Mouse (Mus musculus) kidney, embryonic 15.5 days (tissue): Measurements from ENCODE around the gene Asgr2. TPM values are rescaled to one million over a fixed set of nuclear protein-coding genes. Genes with fewer than 3 reads are reported as not detected.
"Not testable (repeated sequence)": the region's sequence is repeated elsewhere in the genome, so short reads cannot be mapped to it uniquely, and the experiment has no call there.

Source experiments
- ATAC-seq: fragments of 200-750 bp; cut with Nextera tagmentation; replicated peaks from 2 replicates; pipeline ENCODE4 v1.8.0; 2017; ENCODE audit warnings: moderate TSS enrichment; ENCODE audit not compliant: low FRiP score
- H3K27ac ChIP-seq: fragments of 300-500 bp; sonication (generic); 2 replicates; pipeline ENCODE4 v1.5.1; 2015; ENCODE audit warnings: mild to moderate bottlenecking, inconsistent platforms
- H3K27me3 ChIP-seq: fragments of 300-500 bp; sonication (generic); 2 replicates; pipeline ENCODE4 v1.6.1; 2015; ENCODE audit warnings: inconsistent platforms
- H3K36me3 ChIP-seq: fragments of 300-500 bp; sonication (generic); 2 replicates; pipeline ENCODE4 v1.6.1; 2015; ENCODE audit warnings: inconsistent platforms
- H3K4me1 ChIP-seq: fragments of 300-500 bp; sonication (generic); 2 replicates; pipeline ENCODE4 v1.6.1; 2015; ENCODE audit warnings: inconsistent platforms
- H3K4me2 ChIP-seq: fragments of 300-500 bp; sonication (generic); 2 replicates; pipeline ENCODE4 v1.6.1; 2015; ENCODE audit warnings: moderate library complexity, mild to moderate bottlenecking, inconsistent platforms
- H3K4me3 ChIP-seq: fragments of 300-500 bp; sonication (generic); replicated peaks from 2 replicates; pipeline ENCODE4 v1.5.1; 2015; ENCODE audit warnings: mild to moderate bottlenecking, inconsistent platforms
- H3K9ac ChIP-seq: fragments of 300-500 bp; sonication (generic); 2 replicates; pipeline ENCODE4 v1.6.1; 2015; ENCODE audit warnings: mild to moderate bottlenecking, inconsistent platforms
- H3K9me3 ChIP-seq: fragments of 300-500 bp; sonication (generic); replicated peaks from 2 replicates; pipeline ENCODE4 v1.6.1; 2016; ENCODE audit warnings: inconsistent platforms
- WGBS: fragments of 180-500 bp; shearing (Covaris S2); methylation state at CpG from one replicate; pipeline ENCODE4 v1.1.7; 2015; ENCODE audit warnings: mixed read lengths; 5-methylcytosine and 5-hydroxymethylcytosine counted together
- polyA plus RNA-seq: library from polyadenylated mRNA; unstranded; fragments of >200 nt; fragmentation: Nextera tagmentation; extraction: Ambion mirVana; gene quantifications from 2 replicates; pipeline ENCODE4 v1.2.1, GENCODE M21; 2015

Gene Asgr2
- polyA plus RNA-seq, 1 experiment from 2014 or later: 0.18 TPM

DNA sequence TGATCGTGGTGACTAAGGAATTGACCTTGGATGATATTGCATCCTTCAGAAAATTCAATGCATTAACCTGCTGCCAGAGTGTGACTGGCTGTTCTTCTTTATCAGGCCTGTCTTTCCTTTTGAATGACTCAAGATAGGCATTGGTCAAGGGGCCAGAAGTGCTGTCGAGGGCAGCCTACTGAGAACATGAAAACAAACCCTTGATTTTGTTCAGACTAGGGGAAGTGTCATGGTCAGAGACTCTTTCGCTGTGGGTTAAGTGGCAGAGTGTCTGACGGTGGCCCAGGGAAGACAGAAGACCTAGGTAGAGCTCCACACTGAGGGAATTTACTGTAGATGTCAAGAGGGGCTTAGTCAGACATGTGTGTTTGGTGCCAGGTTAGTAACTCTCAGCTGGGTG lies 25.7 kb upstream of the Asgr2 start:
- Histone ChIP-seq H3K4me3 (no peak overlapping the region), H3K4me1 (peaks cover 33% of the 10 kb centered on the region), H3K9ac (no peak overlapping the region), H3K36me3 (no peaks in the 10 kb centered on the region), H3K27ac (no peak overlapping the region), H3K27me3 (peaks cover 15% of the 10 kb centered on the region; the same call in 1 of the 2 replicates), H3K4me2 (no peak overlapping the region), H3K9me3 (0 out of 2 replicates have a peak, but pooled peaks cover 2% of the 10 kb centered on the region)
- 59% methylated on average over 4 of the region's 4 CpGs for WGBS
- ATAC-seq: no peak

DNA sequence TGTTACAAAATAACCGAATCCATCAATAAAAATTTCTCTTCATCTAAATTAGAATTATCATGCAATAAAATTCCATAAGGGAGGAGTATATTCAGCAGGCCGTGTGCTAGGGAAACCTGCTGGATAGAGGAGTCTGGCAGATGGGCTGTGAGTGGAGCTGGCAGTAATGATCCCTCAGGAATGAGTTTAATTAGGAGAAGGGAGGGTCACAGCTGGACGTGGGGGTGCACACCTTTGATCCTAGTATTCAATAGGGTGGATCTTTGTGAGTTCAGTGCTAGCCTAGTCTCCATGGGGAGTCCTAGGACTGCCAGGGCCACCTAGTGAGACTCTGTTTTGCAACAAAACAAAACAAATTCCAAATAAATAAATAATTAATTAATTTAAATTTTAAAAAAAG lies 24.2 kb upstream of the Asgr2 start:
- Histone ChIP-seq H3K9me3 (no peaks in the 10 kb centered on the region), H3K4me1 (peaks cover 33% of the 10 kb centered on the region), H3K4me3 (no peak overlapping the region), H3K36me3 (no peaks in the 10 kb centered on the region), H3K4me2 (no peak overlapping the region), H3K27me3 (peaks cover 27% of the 10 kb centered on the region), H3K9ac (no peak overlapping the region), H3K27ac (no peak overlapping the region)
- ATAC-seq: no peak
- WGBS: 37% methylated on average over 3 of the region's 3 CpGs

DNA sequence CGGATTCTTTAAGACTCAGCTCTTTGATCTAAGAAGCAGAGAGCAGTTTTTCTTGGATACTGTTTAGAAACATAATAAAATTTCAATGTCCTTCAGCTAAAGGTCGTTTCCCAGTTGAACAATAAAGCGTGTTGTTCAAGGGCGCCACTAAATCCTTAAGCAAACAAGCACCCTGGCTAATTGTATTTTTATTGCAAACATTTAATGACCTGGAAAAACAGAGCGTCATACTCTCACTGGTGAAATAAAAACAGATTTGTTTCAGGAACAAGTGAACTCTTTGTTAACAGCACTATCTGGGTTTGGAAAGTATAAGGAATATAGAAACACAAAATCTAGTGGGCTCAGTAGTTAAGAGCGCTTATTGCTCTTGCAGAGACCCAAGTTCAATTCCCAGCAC lies 22.4 kb upstream of the Asgr2 start:
- Histone ChIP-seq H3K27ac (peak overlapping the region; percentile 80), H3K27me3 (peaks cover 39% of the 10 kb centered on the region), H3K4me1 (peaks cover 40% of the 10 kb centered on the region), H3K36me3 (no peaks in the 10 kb centered on the region), H3K4me2 (no peak overlapping the region), H3K4me3 (no peak overlapping the region), H3K9ac (no peak overlapping the region), H3K9me3 (no peaks in the 10 kb centered on the region)
- ATAC-seq: peak; percentile 44; the same call in 1 of the 2 replicates
- 15% methylated on average over 6 of the region's 6 CpGs for WGBS

DNA sequence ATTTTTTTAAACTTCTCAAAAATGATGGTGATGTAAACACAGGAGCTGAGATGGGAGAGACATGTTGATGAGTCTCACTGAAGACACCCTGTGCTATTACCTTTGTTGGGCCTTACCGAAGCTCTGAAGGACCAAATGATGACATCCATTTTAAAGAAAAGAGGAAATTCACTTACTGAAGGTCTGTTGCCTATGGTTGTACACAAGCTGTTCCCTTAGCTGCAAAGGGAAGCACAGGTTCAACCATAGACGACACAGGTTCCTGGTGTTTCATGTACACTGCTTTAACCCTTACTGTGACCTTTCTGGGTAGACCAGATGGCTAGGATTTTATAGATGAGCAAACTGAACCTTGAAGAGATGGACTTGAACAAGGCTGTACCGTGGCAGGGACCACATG lies 21.8 kb upstream of the Asgr2 start:
- peaks cover 40% of the 10 kb centered on the region for H3K4me1 ChIP-seq
- H3K27me3 ChIP-seq: peaks cover 39% of the 10 kb centered on the region
- not testable (repeated sequence) for H3K36me3 ChIP-seq, H3K4me3 ChIP-seq, ATAC-seq, H3K4me2 ChIP-seq, H3K9ac ChIP-seq, H3K9me3 ChIP-seq
- 0 out of 2 replicates have a peak overlapping the region, but pooled peaks have one; percentile 39 for H3K27ac ChIP-seq
- 49% methylated on average over 3 of the region's 3 CpGs for WGBS

DNA sequence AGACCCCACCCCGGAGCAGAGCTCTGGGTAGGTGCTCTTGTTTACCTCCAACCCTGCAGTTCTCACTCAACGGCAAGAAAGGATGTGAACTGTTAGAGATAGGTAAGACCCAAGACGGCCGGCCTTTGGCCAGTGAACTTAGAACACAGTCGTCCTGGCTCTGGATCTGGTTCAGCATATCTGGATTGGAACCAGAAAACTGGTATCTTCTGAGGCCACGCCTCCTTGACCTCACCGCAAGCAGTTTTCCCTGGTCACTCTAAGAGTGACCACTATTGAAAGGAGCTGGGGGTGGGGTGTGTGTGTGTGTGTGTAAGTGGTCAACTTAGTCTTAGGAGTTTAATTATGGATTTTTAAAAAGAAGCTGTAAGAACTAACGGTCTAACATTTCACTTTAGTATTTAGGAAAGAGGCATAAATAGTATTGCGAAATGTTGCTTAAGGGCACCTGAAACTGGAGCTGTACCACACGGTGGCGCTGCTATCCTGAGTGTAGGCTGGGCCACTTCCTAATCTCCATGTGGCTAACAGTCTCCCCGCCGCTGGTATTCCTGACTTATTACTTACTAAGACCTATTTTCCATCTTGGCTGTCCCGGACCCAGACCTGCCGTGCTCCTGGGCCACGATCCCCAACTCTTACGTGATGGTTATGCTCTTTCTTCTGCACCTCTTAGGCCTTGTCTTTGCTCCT lies 17.9 kb upstream of the Asgr2 start:
- ATAC-seq: peak; percentile 52; the same call in 1 of the 2 replicates
- Histone ChIP-seq H3K36me3 (no peaks in the 10 kb centered on the region), H3K9me3 (no peaks in the 10 kb centered on the region), H3K4me2 (peak overlapping the region; percentile 31; the same call in 1 of the 2 replicates), H3K27me3 (peaks cover 33% of the 10 kb centered on the region), H3K27ac (no peak overlapping the region), H3K4me3 (no peak overlapping the region), H3K4me1 (peaks cover 20% of the 10 kb centered on the region), H3K9ac (no peak overlapping the region)
- 38% methylated on average over 17 of the region's 17 CpGs for WGBS

DNA sequence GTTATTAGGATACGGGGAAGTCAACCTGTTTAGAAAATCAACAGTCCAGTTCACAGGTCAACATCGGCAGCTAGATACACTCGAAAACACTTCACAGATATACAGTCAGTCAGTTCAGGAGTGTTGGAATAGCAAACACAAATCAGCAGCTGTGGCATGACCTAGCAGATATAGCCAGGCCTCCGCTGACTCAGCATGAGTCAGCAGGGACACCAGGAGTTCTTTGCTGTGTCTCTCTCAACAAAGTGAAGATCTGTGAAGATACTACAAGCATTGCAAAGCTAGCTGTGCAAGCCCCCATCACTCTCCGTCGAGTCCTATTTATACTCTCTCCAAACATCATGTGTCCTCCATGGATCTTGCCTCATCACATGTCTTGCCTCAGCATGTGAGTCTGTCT lies 16.9 kb upstream of the Asgr2 start:
- WGBS: 67% methylated on average over 6 of the region's 6 CpGs
- no peaks in the 10 kb centered on the region for H3K9me3 ChIP-seq
- no peak overlapping the region for H3K4me2 ChIP-seq
- no peaks in the 10 kb centered on the region for H3K36me3 ChIP-seq
- H3K27me3 ChIP-seq: peaks cover 35% of the 10 kb centered on the region
- H3K9ac ChIP-seq: no peak overlapping the region
- no peak for ATAC-seq
- no peak overlapping the region for H3K4me3 ChIP-seq
- H3K27ac ChIP-seq: no peak overlapping the region
- H3K4me1 ChIP-seq: peaks cover 13% of the 10 kb centered on the region; the same call in 1 of the 2 replicates

DNA sequence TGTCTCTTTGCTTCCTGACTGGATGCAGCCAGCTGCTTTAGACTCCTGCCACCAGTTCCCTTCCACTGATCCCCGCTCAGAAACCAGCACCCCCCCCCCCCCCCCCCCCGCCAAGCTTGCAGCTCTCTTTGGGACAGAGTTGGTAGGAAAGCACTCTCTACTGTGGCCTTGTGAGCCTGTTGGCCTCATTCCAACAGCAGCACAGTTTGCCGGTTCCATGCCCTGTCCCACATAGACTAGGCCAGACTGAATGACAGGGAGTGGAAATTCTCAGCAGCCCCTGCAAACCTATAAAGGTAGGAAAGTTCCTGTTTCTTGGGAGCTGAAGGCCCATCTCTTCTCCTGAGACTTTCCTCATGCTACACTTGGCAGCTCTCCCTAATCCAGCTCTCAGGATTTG lies 15.0 kb upstream of the Asgr2 start:
- peaks cover 30% of the 10 kb centered on the region for H3K27me3 ChIP-seq
- no peak overlapping the region for H3K9ac ChIP-seq
- H3K27ac ChIP-seq: no peak overlapping the region
- H3K9me3 ChIP-seq: no peaks in the 10 kb centered on the region
- H3K4me3 ChIP-seq: no peak overlapping the region
- no peaks in the 10 kb centered on the region for H3K36me3 ChIP-seq
- ATAC-seq: no peak
- H3K4me2 ChIP-seq: no peak overlapping the region
- 0 out of 2 replicates have a peak, but pooled peaks cover 7% of the 10 kb centered on the region for H3K4me1 ChIP-seq
- WGBS: 67% methylated on average over 3 of the region's 3 CpGs

DNA sequence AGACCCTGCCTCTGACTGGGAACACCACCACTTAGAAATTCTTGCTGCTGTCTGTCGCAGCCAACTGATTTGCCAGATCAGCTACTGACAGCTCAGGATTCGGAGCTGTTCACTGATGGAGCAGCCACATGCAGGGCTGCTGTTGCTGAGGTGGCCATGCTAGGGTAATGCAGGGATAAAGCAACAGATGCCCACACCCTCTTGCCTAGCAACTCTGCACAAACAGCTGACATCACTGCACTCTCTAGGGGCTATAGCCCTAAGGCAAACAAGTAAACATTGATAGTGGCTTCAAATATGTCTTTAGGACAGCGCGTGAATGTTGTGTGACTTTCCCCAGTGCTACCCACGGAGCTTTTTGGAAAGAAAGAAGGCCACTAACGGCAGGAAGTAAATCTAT lies 13.3 kb upstream of the Asgr2 start:
- Histone ChIP-seq H3K27ac (no peak overlapping the region), H3K4me2 (no peak overlapping the region), H3K4me1 (0 out of 2 replicates have a peak, but pooled peaks cover 3% of the 10 kb centered on the region), H3K27me3 (peaks cover 14% of the 10 kb centered on the region), H3K9ac (no peak overlapping the region), H3K36me3 (no peaks in the 10 kb centered on the region), H3K4me3 (no peak overlapping the region), H3K9me3 (no peaks in the 10 kb centered on the region)
- 71% methylated on average over 6 of the region's 6 CpGs for WGBS
- ATAC-seq: no peak

DNA sequence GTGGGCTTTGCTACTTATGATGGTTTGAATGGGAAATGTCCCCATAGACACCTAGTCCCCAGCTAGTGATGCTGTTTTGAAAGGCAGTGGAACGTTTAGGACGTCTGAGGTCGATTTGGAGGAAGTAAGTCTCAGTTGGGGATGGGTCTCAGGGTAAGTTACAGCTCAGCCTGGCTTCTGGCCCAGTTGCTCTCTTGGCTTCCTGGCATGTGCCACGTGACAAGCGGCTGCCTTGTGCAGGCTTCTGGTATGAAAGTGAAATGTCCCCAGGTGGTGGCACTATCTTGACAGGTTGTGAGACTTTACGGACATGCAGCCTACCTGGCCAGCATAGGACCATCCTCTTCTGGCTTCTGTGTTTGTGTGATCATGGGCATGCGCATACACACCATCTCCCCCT lies 12.5 kb upstream of the Asgr2 start:
- no peaks in the 10 kb centered on the region for H3K9me3 ChIP-seq
- H3K9ac ChIP-seq: no peak overlapping the region
- no peaks in the 10 kb centered on the region for H3K36me3 ChIP-seq
- H3K4me2 ChIP-seq: no peak overlapping the region
- no peak overlapping the region for H3K4me3 ChIP-seq
- WGBS: 77% methylated on average over 7 of the region's 7 CpGs
- H3K4me1 ChIP-seq: 0 out of 2 replicates have a peak, but pooled peaks cover 1% of the 10 kb centered on the region
- peaks cover 10% of the 10 kb centered on the region for H3K27me3 ChIP-seq
- no peak overlapping the region for H3K27ac ChIP-seq
- ATAC-seq: no peak

DNA sequence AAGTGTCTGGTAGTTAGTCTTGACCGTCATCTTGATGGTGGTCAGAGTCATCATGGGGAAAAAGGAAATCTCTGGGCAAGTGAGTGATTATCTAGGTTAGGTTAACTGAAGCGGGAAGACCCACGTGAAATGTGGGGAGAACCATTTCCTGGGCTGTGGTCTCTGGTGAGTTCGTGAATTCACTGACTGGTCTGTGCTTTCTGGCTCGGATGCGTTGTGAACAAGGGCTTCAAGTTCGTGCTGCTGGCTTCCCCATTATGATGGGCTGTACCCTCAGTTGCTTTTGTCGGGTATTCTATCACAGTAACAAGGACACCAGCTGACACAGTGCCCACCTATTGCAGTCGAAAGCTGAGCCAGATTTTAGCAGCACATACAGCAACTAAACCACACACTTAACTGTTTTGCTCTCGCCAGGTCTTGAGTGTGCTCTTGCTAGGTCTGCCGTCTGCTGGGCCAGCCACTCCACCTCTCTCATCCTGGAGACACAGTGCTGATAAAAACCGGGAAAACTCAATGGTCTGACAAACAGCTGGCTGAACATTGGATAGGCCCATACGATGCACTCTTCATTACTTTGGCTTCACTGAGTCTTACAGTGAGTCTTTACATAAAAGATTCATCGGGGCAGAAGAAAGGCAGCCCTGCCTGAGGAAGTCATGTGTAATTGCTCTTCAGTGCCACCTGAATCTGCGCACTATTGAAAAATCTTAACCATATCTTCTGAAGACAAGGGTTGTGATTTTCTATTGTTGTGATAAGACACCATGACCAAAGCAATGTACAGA lies 11.4 kb upstream of the Asgr2 start:
- H3K36me3 ChIP-seq: no peaks in the 10 kb centered on the region
- H3K9ac ChIP-seq: no peak overlapping the region
- no peaks in the 10 kb centered on the region for H3K9me3 ChIP-seq
- H3K27ac ChIP-seq: no peak overlapping the region
- peaks cover 8% of the 10 kb centered on the region for H3K27me3 ChIP-seq
- no peak for ATAC-seq
- no peak overlapping the region for H3K4me3 ChIP-seq
- 82% methylated on average over 15 of the region's 15 CpGs for WGBS
- H3K4me1 ChIP-seq: no peaks in the 10 kb centered on the region
- no peak overlapping the region for H3K4me2 ChIP-seq

DNA sequence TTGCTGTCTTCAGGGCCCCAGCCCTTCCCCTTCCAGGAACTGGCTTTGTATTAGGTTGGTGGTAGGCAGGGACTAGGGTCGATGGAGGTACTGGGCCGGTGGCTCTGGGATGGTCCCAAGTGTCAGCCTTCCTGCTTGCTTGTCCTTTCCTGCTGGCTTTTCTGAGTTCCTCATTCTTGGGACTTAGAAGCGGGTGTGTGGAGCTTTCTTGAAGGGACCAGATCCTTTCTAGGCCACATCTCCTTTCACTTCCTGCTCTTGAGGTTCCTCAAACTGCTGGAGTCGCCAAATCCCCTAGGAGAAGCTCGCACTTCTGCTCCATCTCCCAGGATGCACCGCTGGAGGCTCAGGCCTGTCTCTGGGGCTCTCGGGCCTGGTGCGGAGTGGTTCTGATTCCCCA lies 7.9 kb upstream of the Asgr2 start:
- H3K36me3 ChIP-seq: no peaks in the 10 kb centered on the region
- 0 out of 2 replicates have a peak, but pooled peaks cover 3% of the 10 kb centered on the region for H3K27me3 ChIP-seq
- no peak overlapping the region for H3K27ac ChIP-seq
- no peak overlapping the region for H3K9ac ChIP-seq
- H3K4me3 ChIP-seq: no peak overlapping the region
- H3K4me2 ChIP-seq: no peak overlapping the region
- H3K4me1 ChIP-seq: no peaks in the 10 kb centered on the region
- no peaks in the 10 kb centered on the region for H3K9me3 ChIP-seq
- no peak for ATAC-seq
- 89% methylated on average over 8 of the region's 8 CpGs for WGBS

DNA sequence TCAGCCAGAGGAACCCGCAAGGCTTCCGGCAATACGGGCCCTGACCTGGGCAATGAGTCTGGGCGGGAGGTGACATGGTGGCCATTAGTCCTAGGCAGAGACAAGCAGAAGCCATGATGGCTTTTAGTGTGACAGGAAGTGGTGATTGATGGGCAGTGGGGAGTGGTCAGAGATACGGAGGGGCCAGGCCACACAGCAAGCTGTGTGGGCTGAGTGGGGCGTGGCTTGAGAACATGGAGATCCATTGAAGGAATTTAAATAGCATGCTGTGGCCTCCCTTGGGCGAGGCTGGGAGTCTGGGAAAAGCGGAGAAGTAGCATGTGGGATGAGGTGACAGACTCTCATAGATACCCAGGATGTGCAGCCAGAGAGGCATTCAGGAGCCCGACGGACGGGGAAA lies 5.0 kb downstream of the Asgr2 start:
- Histone ChIP-seq H3K9me3 (no peaks in the 10 kb centered on the region), H3K4me2 (no peak overlapping the region), H3K9ac (no peak overlapping the region), H3K4me1 (peaks cover 3% of the 10 kb centered on the region; the same call in 1 of the 2 replicates), H3K27ac (no peak overlapping the region), H3K4me3 (no peak overlapping the region), H3K27me3 (peaks cover 15% of the 10 kb centered on the region; the same call in 1 of the 2 replicates), H3K36me3 (no peaks in the 10 kb centered on the region)
- WGBS: 62% methylated on average over 11 of the region's 11 CpGs
- no peak for ATAC-seq
